Mouse (Mus musculus): ENCODE measurements around the gene Scn1a.

Scn1a gene

GRCm38 (mm10) chr2:66440711-66441110 lies at the start of gene Scn1a:
Gene Scn1a (minus strand): TSS chr2:66440840.
- DNase-seq (ENCODE audit: low spot score) = peak; percentile 17

DNA sequence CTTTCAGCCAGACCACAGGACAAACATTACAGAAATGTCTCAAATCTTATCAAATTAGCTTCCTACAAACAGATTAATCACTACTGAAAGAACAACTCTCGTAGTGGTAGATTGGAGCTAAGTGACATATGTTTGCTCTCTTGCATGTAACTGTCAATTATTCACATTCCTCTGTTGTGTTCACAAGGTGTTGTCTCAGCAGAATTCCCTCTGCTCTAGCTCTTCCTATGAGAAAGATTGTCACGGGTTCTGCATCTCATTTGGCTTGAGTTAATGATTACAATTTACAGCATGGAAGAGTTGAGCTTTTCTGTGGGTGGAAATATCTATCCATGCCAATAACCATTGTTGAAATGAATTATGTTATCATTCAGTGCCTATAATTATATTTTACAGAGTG lies 37.8 kb upstream of the Scn1a start:
- no peak for DNase-seq (ENCODE audit: low spot score)

DNA sequence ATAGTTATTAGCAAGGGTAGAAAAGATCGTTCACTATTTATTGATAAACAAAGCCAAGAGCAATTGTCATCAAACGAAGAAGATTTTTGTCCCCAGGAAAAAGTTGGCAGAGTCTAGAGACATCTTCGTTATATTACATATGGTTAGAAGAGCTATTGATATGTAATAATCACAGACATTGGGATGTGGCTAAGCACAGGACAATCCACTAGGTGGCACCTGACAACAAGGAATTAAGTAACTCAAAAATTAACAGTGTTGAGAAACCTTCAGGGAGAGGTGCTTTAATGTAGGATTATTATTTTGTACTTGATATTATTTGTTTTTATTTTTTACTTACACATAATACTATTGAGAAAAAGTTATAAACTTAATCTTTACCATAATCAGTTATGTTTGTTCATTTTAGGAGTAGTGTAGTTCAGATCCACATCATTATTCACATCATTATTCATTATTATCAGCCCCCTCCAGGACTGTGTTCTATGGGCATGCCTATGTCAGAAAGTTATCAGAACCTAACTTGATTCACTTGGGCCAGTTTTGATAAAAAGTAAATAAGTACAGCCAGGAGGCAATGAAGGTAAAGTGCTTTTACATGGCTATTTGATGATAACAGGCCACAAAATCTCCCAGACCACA lies 32.7 kb upstream of the Scn1a start:
- peak; percentile 70 for DNase-seq (ENCODE audit: low spot score)

- no peak for DNase-seq (ENCODE audit: low spot score)
Observed at GRCm38 (mm10) chr2:66465484-66465883, 24.8 kb upstream of the Scn1a start.

GRCm38 (mm10) chr2:66464874-66465458 lies 24.3 kb upstream of the Scn1a start:
- DNase-seq (ENCODE audit: low spot score) = no peak

DNA sequence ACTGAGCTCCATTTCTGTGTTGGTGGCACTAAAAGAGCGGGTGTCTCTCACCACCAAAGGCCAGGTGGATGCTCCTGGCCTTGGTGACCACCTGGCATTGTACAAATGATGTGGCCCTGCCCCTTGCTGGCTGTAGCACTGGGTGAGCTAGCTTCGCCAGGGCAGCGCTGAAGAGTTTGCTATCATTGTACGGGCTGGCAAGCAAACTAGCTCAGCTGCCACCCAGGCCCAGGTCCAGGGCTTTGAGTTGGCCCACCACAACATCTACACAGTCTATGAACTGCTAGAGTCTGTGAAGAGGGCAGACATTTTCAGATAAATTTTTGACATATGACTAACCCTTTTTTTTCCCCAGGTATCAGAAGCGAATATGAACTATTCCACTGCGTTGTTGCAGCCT lies 23.3 kb upstream of the Scn1a start:
- DNase-seq (ENCODE audit: low spot score) = no peak

DNA sequence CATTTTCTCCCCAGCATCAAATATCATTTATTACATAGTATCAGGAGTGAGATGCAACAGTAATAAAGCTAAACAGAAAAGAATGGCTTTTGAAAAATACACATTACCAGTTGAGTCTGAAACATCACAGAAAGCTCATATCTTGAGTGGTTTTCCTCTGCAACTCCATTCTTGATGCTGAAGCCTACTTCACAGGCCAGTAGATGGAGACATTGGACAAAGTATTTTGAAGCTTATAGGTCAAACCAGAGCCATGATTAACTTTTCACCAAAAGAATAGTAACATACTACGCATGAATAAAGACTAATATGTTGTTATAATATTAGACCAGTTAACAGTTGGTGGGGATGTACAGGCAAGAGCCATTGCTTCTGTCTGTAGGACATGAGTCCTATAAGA lies 21.8 kb upstream of the Scn1a start:
- DNase-seq (ENCODE audit: low spot score) = no peak

- peak; percentile 80 for DNase-seq (ENCODE audit: low spot score)
Observed at GRCm38 (mm10) chr2:66439764-66440471, 722 bp downstream of the Scn1a start.

- peak; percentile 16 for DNase-seq (ENCODE audit: low spot score)
Observed at GRCm38 (mm10) chr2:66436286-66436685, 4.4 kb downstream of the Scn1a start.

GRCm38 (mm10) chr2:66409740-66410290 lies 30.8 kb downstream of the Scn1a start:
- peak; percentile 82 for DNase-seq (ENCODE audit: low spot score)

- peak; percentile 17 for DNase-seq (ENCODE audit: low spot score)
Observed at GRCm38 (mm10) chr2:66408899-66409739, 31.5 kb downstream of the Scn1a start.

DNA sequence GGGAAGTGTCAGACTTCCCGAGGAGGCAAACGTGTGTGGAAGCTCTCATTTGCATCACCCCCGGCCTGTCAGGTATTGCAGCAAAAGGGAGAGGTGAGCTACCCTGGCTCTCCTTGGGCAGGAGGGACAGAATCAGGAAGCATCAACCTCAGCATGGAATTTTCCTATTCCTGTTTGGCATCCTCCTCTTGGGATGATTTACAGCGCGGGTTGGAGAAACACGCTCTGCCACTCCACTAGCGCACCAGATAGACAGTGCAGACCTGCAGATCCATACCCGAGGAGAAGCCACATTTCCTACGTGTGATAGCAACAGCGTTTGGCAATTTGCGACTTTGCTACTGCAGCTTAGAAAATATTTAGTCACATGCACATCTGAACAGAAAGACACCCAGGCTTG lies 32.2 kb downstream of the Scn1a start:
- no peak for DNase-seq (ENCODE audit: low spot score)

- DNase-seq (ENCODE audit: low spot score) = no peak
Observed at GRCm38 (mm10) chr2:66392586-66392985, 48.1 kb downstream of the Scn1a start.

GRCm38 (mm10) chr2:66367957-66368356 lies 72.7 kb downstream of the Scn1a start:
- DNase-seq (ENCODE audit: low spot score) = peak; percentile 8

DNA sequence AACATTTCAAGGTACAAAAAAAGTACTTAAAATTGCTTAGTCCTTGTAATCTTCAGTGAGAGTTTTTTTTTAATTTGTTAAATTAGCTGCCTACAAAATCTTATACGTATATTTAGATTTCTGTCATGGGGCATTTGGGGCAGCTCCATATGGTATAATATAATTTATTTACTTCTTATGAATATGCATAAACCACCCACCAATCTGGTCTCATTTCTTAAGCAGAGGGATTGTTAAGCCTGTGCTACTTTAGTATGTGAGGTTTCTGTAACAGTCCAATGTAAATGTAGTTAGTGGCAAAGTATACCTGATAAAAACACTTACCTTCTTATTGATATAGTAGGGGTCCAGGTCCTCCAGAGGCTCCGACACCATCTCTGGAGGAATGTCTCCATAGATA lies 90.0 kb downstream of the Scn1a start:
- no peak for DNase-seq (ENCODE audit: low spot score)

GRCm38 (mm10) chr2:66346622-66347021 lies 94.0 kb downstream of the Scn1a start:
- DNase-seq (ENCODE audit: low spot score) = no peak

DNA sequence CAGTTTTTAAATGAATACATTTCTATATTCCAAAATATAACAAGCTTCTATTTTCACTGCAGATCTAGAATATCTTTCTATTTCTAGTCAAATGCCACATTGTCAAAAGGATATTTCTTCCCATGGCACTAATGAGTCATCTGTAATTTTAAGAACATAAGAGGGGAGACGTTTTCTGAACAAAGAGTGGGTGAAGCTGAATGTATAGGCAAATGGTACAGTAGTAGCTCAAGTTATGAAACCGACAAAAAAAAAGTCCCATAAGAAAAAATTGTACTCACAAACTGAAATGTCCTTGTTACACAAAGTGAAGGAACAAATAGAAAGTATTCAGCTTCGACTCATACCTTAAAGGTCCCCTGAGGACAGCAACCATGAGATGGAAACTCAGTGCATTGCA lies 94.5 kb downstream of the Scn1a start:
- no peak for DNase-seq (ENCODE audit: low spot score)

- no peak for DNase-seq (ENCODE audit: low spot score)
Observed at GRCm38 (mm10) chr2:66337406-66337805, 103.2 kb downstream of the Scn1a start.

DNA sequence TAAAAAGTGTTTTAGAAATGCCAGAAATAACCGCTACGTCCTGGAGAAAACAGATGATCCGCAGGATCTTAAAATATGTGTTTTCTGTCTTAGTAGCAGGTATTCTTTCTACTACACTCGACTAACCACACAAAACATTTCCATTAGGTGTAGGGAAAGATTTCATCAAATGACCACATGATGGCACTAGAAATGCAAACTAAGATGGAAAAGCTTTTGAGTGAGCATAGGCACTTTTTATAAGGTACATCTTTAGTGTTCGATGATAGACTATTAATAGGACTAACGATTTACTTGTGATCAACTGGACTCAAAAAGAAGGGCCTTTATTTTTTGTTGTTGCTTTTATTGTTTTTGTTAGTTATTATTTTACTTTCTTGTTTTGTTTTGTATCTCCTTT lies 104.2 kb downstream of the Scn1a start:
- DNase-seq (ENCODE audit: low spot score) = peak; percentile 22

DNA sequence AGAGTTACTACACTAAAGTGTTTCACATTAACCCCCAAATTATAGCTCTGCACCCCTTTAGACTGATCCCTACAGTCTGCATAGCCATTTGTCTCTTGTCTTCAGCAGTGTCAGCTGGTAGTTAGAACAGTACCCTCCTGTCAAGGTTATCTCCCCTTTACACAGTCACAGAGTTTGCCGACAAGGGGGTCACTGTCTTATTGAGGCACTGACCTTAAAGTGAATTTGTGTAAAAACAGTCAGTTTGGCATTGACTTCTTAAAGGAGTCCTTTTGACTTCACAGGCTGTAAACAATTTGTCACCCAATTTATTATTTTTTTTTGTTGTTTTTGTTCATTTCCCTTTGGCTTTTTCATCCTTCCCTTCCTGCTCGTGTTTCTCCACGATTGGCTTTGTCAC lies 168.1 kb downstream of the Scn1a start:
- no peak for DNase-seq (ENCODE audit: low spot score)

DNA sequence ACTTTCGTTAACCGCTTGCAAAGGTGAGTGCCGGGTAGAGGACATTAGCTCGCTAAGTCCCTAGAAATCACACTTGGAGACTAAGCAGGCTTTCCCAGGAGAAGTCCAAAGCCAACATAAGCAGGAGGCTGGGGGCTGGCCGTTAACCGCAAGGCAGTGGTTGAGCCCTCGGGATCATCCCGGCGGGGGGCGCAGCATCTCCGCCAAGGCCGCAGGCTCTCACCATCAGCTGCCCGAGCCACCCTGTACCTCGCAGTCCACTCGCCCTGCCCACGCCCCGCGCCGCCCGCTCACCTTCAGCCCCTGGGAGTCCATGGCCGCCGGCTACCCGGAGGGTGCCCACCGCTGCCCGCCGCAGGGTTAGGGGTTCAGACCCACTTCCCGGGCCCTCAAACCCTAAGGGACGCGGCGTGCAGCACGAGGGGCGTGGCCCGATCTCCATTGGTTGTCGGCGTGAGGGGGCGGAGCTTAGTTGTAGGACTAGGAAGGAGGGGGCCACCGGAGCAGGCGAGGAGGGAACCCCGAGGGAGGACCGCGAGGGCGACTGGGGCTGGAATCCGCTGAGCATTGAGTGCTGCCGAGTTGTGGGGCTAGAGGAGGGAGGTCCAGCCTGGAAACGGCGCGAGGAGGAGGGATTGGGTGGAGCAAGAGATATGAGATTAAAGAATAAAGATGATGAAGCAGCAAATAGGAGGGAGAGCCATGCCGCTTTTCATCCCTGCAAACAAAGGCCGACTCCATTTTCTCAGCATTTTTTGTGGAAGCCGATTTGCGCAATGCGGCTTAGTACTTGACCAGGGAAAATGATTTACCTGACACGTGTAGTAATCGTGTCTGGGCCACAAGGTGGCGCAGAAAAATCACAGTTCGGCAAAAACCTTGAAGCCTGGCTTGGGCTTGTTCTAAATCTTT lies 184.2 kb downstream of the Scn1a start, which contains the start of gene Ttc21b:
Gene Ttc21b, minus strand, starts transcription at position 398 of the 912 bp plus-strand sequence.
- peak; percentile 99 for DNase-seq (ENCODE audit: low spot score)

Measured in embryo, embryonic 10 days (tissue).